Mouse (Mus musculus) lung, postnatal 0 days (tissue): ENCODE measurements around the gene Grin2c. TPM values are rescaled to one million over a fixed set of nuclear protein-coding genes. Genes with fewer than 3 reads are reported as not detected.

Experiments used
- ATAC-seq: fragments of 200-750 bp; cut with Nextera tagmentation; 2 replicates; pipeline ENCODE4 v1.8.0; 2017; ENCODE audit warnings: moderate library complexity
- DNase-seq: peaks from one replicate; pipeline ENCODE4 v3.0.0-alpha.2; 2016; ENCODE audit warnings: low spot score
- H3K27ac ChIP-seq: fragments of 300-500 bp; sonication (generic); 2 replicates; pipeline ENCODE4 v1.5.1; 2014; ENCODE audit warnings: antibody characterized with exemption, mild to moderate bottlenecking, low read length, mixed read lengths
- H3K27me3 ChIP-seq: fragments of 300-500 bp; sonication (generic); replicated peaks from 2 replicates; pipeline ENCODE4 v1.6.1; 2014; ENCODE audit warnings: low read length, mixed read lengths; ENCODE audit not compliant: insufficient read depth
- H3K36me3 ChIP-seq: fragments of 300-500 bp; sonication (generic); 2 replicates; pipeline ENCODE4 v1.6.1; 2014; ENCODE audit warnings: low read length, mixed read lengths; ENCODE audit not compliant: insufficient read depth
- H3K4me1 ChIP-seq: fragments of 300-500 bp; sonication (generic); 2 replicates; pipeline ENCODE4 v1.6.1; 2014; ENCODE audit warnings: antibody characterized with exemption, low read depth, low read length, mixed read lengths; ENCODE audit not compliant: insufficient read depth
- H3K4me2 ChIP-seq: fragments of 300-500 bp; sonication (generic); replicated peaks from 2 replicates; pipeline ENCODE4 v1.6.1; 2014; ENCODE audit warnings: low read depth, mild to moderate bottlenecking, low read length, moderate library complexity, mixed read lengths
- H3K4me3 ChIP-seq: fragments of 300-500 bp; sonication (generic); 2 replicates; pipeline ENCODE4 v1.5.1; 2014; ENCODE audit warnings: low read depth, low read length
- H3K9ac ChIP-seq: fragments of 300-500 bp; sonication (generic); replicated peaks from 2 replicates; pipeline ENCODE4 v1.6.1; 2014; ENCODE audit warnings: low read depth, mild to moderate bottlenecking
- H3K9me3 ChIP-seq: fragments of 300-500 bp; sonication (generic); 2 replicates; pipeline ENCODE4 v1.6.1; 2016; ENCODE audit warnings: low read length, mixed read lengths
- CTCF ChIP-seq: IDR thresholded peaks from 2 replicates; pipeline ENCODE4 v1.5.1; 2016; ENCODE audit warnings: antibody characterized with exemption, mild to moderate bottlenecking
- EP300 ChIP-seq: IDR thresholded peaks from 2 replicates; pipeline ENCODE4 v1.6.1; 2016; ENCODE audit warnings: antibody characterized with exemption, mild to moderate bottlenecking, control low read depth
- WGBS: fragments of 180-500 bp; shearing (Covaris S2); extraction: QIAGEN DNeasy Blood & Tissue Kit; methylation state at CpG from one replicate; pipeline ENCODE4 v1.1.7; 2014; 5-methylcytosine and 5-hydroxymethylcytosine counted together
- polyA plus RNA-seq: library from polyadenylated mRNA; unstranded; fragments of >200 nt; fragmentation: Nextera tagmentation; extraction: Ambion mirVana; gene quantifications from 2 replicates; pipeline ENCODE4 v1.2.1, GENCODE M21; 2015

Gene Grin2c
- polyA plus RNA-seq, 1 experiment from 2014 or later, result 0.11 TPM

GRCm38 (mm10) chr11:115264862-115265668 is 2.0 kb downstream of the Grin2c start:
- Histone ChIP-seq H3K36me3 (0 out of 2 replicates have a peak, but pooled peaks cover 4% of the 10 kb centered on the region), H3K9me3 (no peaks in the 10 kb centered on the region), H3K4me2 (peak overlapping the region; percentile 27; the same call in 1 of the 2 replicates), H3K27me3 (peaks cover 78% of the 10 kb centered on the region), H3K4me3 (no peak overlapping the region), H3K27ac (no peak overlapping the region), H3K4me1 (no peaks in the 10 kb centered on the region; the same call in 1 of the 2 replicates), H3K9ac (no peak overlapping the region)
- ATAC-seq (no peak; the same call in 1 of the 2 replicates), DNase-seq (no peak)
- 8% methylated on average over 35 of the region's 39 CpGs for WGBS
- TF ChIP-seq CTCF (peak; percentile 75), EP300 (no peak)

- Histone ChIP-seq H3K9me3 (no peaks in the 10 kb centered on the region), H3K27ac (no peak overlapping the region), H3K4me3 (no peak overlapping the region), H3K4me1 (no peaks in the 10 kb centered on the region; the same call in 1 of the 2 replicates), H3K36me3 (0 out of 2 replicates have a peak, but pooled peaks cover 4% of the 10 kb centered on the region), H3K4me2 (no peak overlapping the region), H3K9ac (no peak overlapping the region), H3K27me3 (peaks cover 78% of the 10 kb centered on the region)
- TF ChIP-seq CTCF (no peak), EP300 (no peak)
- 59% methylated on average over 7 of the region's 7 CpGs for WGBS
- ATAC-seq (no peak), DNase-seq (no peak)
Measured at GRCm38 (mm10) chr11:115264136-115264861, 2.7 kb downstream of the Grin2c start.

- WGBS, result 73% methylated on average over 11 of the region's 11 CpGs
- H3K4me2 ChIP-seq, result no peak overlapping the region
- ATAC-seq (no peak), DNase-seq (no peak)
- no peak overlapping the region for H3K9ac ChIP-seq
- no peaks in the 10 kb centered on the region; the same call in 1 of the 2 replicates for H3K4me1 ChIP-seq
- H3K27me3 ChIP-seq, result peaks cover 75% of the 10 kb centered on the region
- H3K27ac ChIP-seq, result no peak overlapping the region
- 0 out of 2 replicates have a peak, but pooled peaks cover 2% of the 10 kb centered on the region for H3K36me3 ChIP-seq
- no peak for TF ChIP-seq EP300
- H3K9me3 ChIP-seq, result no peaks in the 10 kb centered on the region
- no peak overlapping the region for H3K4me3 ChIP-seq
Measured at GRCm38 (mm10) chr11:115262954-115263353, 4.1 kb downstream of the Grin2c start.

GRCm38 (mm10) chr11:115259134-115259533 is 7.9 kb downstream of the Grin2c start:
- Histone ChIP-seq H3K27ac (no peak overlapping the region), H3K36me3 (no peaks in the 10 kb centered on the region), H3K9me3 (no peaks in the 10 kb centered on the region), H3K27me3 (peaks cover 52% of the 10 kb centered on the region), H3K4me1 (no peaks in the 10 kb centered on the region), H3K4me2 (no peak overlapping the region), H3K4me3 (no peak overlapping the region), H3K9ac (no peak overlapping the region)
- 21% methylated on average over 4 of the region's 4 CpGs for WGBS
- TF ChIP-seq CTCF (no peak), EP300 (no peak)
- ATAC-seq (no peak), DNase-seq (no peak)

GRCm38 (mm10) chr11:115257775-115258510 is 9.1 kb downstream of the Grin2c start:
- H3K9ac ChIP-seq, result no peak overlapping the region
- ATAC-seq, result peak; percentile 56

GRCm38 (mm10) chr11:115251258-115251657 is 15.8 kb downstream of the Grin2c start:
- TF ChIP-seq CTCF (no peak), EP300 (no peak)
- Histone ChIP-seq H3K4me1 (no peaks in the 10 kb centered on the region), H3K9me3 (no peaks in the 10 kb centered on the region), H3K9ac (no peak overlapping the region), H3K27me3 (peaks cover 38% of the 10 kb centered on the region), H3K4me3 (no peak overlapping the region), H3K4me2 (no peak overlapping the region), H3K27ac (no peak overlapping the region), H3K36me3 (no peaks in the 10 kb centered on the region)
- no peak for ATAC-seq
- WGBS, result 57% methylated on average over 3 of the region's 3 CpGs
- no peak for DNase-seq

More at GRCm38 (mm10) chr11:115257775-115258510, 9.1 kb downstream of the Grin2c start:
- Histone ChIP-seq H3K4me2 (no peak overlapping the region), H3K9me3 (no peaks in the 10 kb centered on the region), H3K27me3 (peaks cover 41% of the 10 kb centered on the region), H3K4me3 (peak overlapping the region; percentile 5; the same call in 1 of the 2 replicates), H3K27ac (no peak overlapping the region), H3K4me1 (no peaks in the 10 kb centered on the region), H3K36me3 (no peaks in the 10 kb centered on the region)
- TF ChIP-seq EP300, result no peak
- TF ChIP-seq CTCF, result no peak
- WGBS, result 18% methylated on average over 50 of the region's 59 CpGs
- peak; percentile 58 for DNase-seq
